Mouse (Mus musculus) stomach, postnatal 0 days (tissue): ENCODE measurements around the gene Elmo1. TPM values are rescaled to one million over a fixed set of nuclear protein-coding genes. Genes with fewer than 3 reads are reported as not detected.

ENCODE experiments used
- ATAC-seq: fragments of 200-750 bp; cut with Nextera tagmentation; 2 replicates; pipeline ENCODE4 v1.8.0; 2017; ENCODE audit not compliant: low FRiP score, low TSS enrichment
- DNase-seq: peaks from one replicate; pipeline ENCODE4 v3.0.0-alpha.2; 2016; ENCODE audit warnings: low spot score
- H3K27ac ChIP-seq: fragments of 300-500 bp; sonication (generic); replicated peaks from 2 replicates; pipeline ENCODE4 v1.5.1; 2014; ENCODE audit warnings: mild to moderate bottlenecking, control low read depth
- H3K27me3 ChIP-seq: fragments of 300-500 bp; sonication (generic); 2 replicates; pipeline ENCODE4 v1.6.1; 2014; ENCODE audit warnings: low read length; ENCODE audit not compliant: control insufficient read depth, insufficient read depth
- H3K36me3 ChIP-seq: fragments of 300-500 bp; sonication (generic); 2 replicates; pipeline ENCODE4 v1.6.1; 2014; ENCODE audit warnings: low read length, mixed read lengths; ENCODE audit not compliant: control insufficient read depth, insufficient read depth
- H3K4me1 ChIP-seq: fragments of 300-500 bp; sonication (generic); replicated peaks from 2 replicates; pipeline ENCODE4 v1.6.1; 2014; ENCODE audit warnings: antibody characterized with exemption; ENCODE audit not compliant: control insufficient read depth, insufficient read depth
- H3K4me2 ChIP-seq: fragments of 300-500 bp; sonication (generic); replicated peaks from 2 replicates; pipeline ENCODE4 v1.6.1; 2014; ENCODE audit warnings: low read depth, mild to moderate bottlenecking, control low read depth, moderate library complexity
- H3K4me3 ChIP-seq: fragments of 300-500 bp; sonication (generic); 2 replicates; pipeline ENCODE4 v1.5.1; 2014; ENCODE audit warnings: low read depth, low read length, control low read depth
- H3K9ac ChIP-seq: fragments of 300-500 bp; sonication (generic); 2 replicates; pipeline ENCODE4 v1.6.1; 2014; ENCODE audit warnings: mild to moderate bottlenecking, low read length, control low read depth, mixed read lengths
- H3K9me3 ChIP-seq: fragments of 300-500 bp; sonication (generic); 2 replicates; pipeline ENCODE4 v1.6.1; 2016; ENCODE audit warnings: low read length; ENCODE audit not compliant: control insufficient read depth
- CTCF ChIP-seq: IDR thresholded peaks from 2 replicates; pipeline ENCODE4 v1.5.1; 2016; ENCODE audit warnings: antibody characterized with exemption, low read depth, mild to moderate bottlenecking, moderate library complexity
- EP300 ChIP-seq: optimal IDR thresholded peaks from 2 replicates; pipeline ENCODE3; 2016; ENCODE audit warnings: antibody characterized with exemption
- WGBS: fragments of 180-500 bp; shearing (Covaris S2); extraction: QIAGEN DNeasy Blood & Tissue Kit; methylation state at CpG from one replicate; pipeline ENCODE4 v1.1.7; 2014; 5-methylcytosine and 5-hydroxymethylcytosine counted together
- polyA plus RNA-seq: library from polyadenylated mRNA; unstranded; fragments of >200 nt; fragmentation: Nextera tagmentation; extraction: Ambion mirVana; gene quantifications from 2 replicates; pipeline ENCODE4 v1.2.1, GENCODE M21; 2015

The Elmo1 gene
- polyA plus RNA-seq, 1 experiment from 2014 or later, result 5.0 TPM

GRCm38 (mm10) chr13:20434071-20434470, 343.7 kb downstream of the Elmo1 start:
- TF ChIP-seq EP300 (no peak), CTCF (peak; percentile 37; the same call in 1 of the 2 replicates)
- no peak overlapping the region for H3K27ac ChIP-seq
- ATAC-seq, result no peak

GRCm38 (mm10) chr13:20439488-20439887, 349.1 kb downstream of the Elmo1 start:
- Histone ChIP-seq H3K4me1 (no peaks in the 10 kb centered on the region), H3K9ac (no peak overlapping the region), H3K4me2 (no peak overlapping the region), H3K27me3 (no peaks in the 10 kb centered on the region), H3K27ac (no peak overlapping the region), H3K9me3 (no peaks in the 10 kb centered on the region), H3K36me3 (no peaks in the 10 kb centered on the region), H3K4me3 (no peak overlapping the region)
- DNase-seq (no peak), ATAC-seq (no peak)
- 84% methylated on average over 1 of the region's 1 CpGs for WGBS
- TF ChIP-seq CTCF (no peak), EP300 (no peak)

More at GRCm38 (mm10) chr13:20434071-20434470, 343.7 kb downstream of the Elmo1 start:
- H3K4me3 ChIP-seq, result no peak overlapping the region
- H3K4me2 ChIP-seq, result no peak overlapping the region
- no peaks in the 10 kb centered on the region for H3K36me3 ChIP-seq
- H3K9ac ChIP-seq, result no peak overlapping the region
- H3K9me3 ChIP-seq, result no peaks in the 10 kb centered on the region
- H3K27me3 ChIP-seq, result no peaks in the 10 kb centered on the region
- WGBS, result 60% methylated on average over 4 of the region's 4 CpGs
- no peak for DNase-seq
- no peaks in the 10 kb centered on the region for H3K4me1 ChIP-seq

- Histone ChIP-seq H3K36me3 (no peaks in the 10 kb centered on the region), H3K4me3 (no peak overlapping the region), H3K9me3 (no peaks in the 10 kb centered on the region), H3K4me2 (no peak overlapping the region), H3K27ac (no peak overlapping the region), H3K4me1 (no peaks in the 10 kb centered on the region), H3K9ac (no peak overlapping the region), H3K27me3 (no peaks in the 10 kb centered on the region)
- WGBS, result 89% methylated on average over 7 of the region's 7 CpGs
- no peak for ATAC-seq
- DNase-seq, result no peak
- TF ChIP-seq EP300 (no peak), CTCF (no peak)
These were observed 360.5 kb downstream of the Elmo1 start for GRCm38 (mm10) chr13:20450831-20451353.

- Histone ChIP-seq H3K9me3 (no peaks in the 10 kb centered on the region), H3K9ac (no peak overlapping the region), H3K27me3 (no peaks in the 10 kb centered on the region), H3K27ac (no peak overlapping the region), H3K4me1 (no peaks in the 10 kb centered on the region), H3K36me3 (no peaks in the 10 kb centered on the region), H3K4me3 (no peak overlapping the region), H3K4me2 (no peak overlapping the region)
- TF ChIP-seq CTCF (no peak), EP300 (no peak)
- DNase-seq, result no peak
- ATAC-seq, result no peak
- WGBS, result 66% methylated on average over 1 of the region's 1 CpGs
These were observed 364.0 kb downstream of the Elmo1 start for GRCm38 (mm10) chr13:20454357-20454756.

- Histone ChIP-seq H3K4me2 (no peak overlapping the region), H3K27me3 (no peaks in the 10 kb centered on the region), H3K9ac (no peak overlapping the region), H3K9me3 (no peaks in the 10 kb centered on the region), H3K4me1 (no peaks in the 10 kb centered on the region), H3K27ac (no peak overlapping the region), H3K36me3 (no peaks in the 10 kb centered on the region), H3K4me3 (no peak overlapping the region)
- no peak for DNase-seq
- no peak for ATAC-seq
- no peak for TF ChIP-seq EP300
- TF ChIP-seq CTCF, result no peak
- WGBS, result 88% methylated on average over 6 of the region's 6 CpGs
These were observed 369.7 kb downstream of the Elmo1 start for GRCm38 (mm10) chr13:20460096-20460495.

GRCm38 (mm10) chr13:20461616-20462015, 371.2 kb downstream of the Elmo1 start:
- H3K27me3 ChIP-seq, result no peaks in the 10 kb centered on the region
- no peaks in the 10 kb centered on the region for H3K36me3 ChIP-seq
- no peak for TF ChIP-seq CTCF
- no peak for TF ChIP-seq EP300
- no peak overlapping the region for H3K9ac ChIP-seq
- WGBS, result 48% methylated on average over 3 of the region's 3 CpGs
- H3K27ac ChIP-seq, result no peak overlapping the region
- DNase-seq (no peak), ATAC-seq (no peak)
- H3K4me2 ChIP-seq, result no peak overlapping the region
- H3K4me3 ChIP-seq, result no peak overlapping the region
- H3K9me3 ChIP-seq, result no peaks in the 10 kb centered on the region
- no peaks in the 10 kb centered on the region for H3K4me1 ChIP-seq
